Mouse (Mus musculus) hindbrain, embryonic 10.5 days (tissue): ENCODE data around the gene Ubxn7. TPM values are rescaled to one million over a fixed set of nuclear protein-coding genes. Genes with fewer than 3 reads are reported as not detected.

Experiments used
- DNase-seq: peaks from one replicate; pipeline ENCODE4 v3.0.0-alpha.2; 2017; ENCODE audit warnings: low spot score
- H3K27ac ChIP-seq: fragments of 300-500 bp; sonication (generic); 2 replicates; pipeline ENCODE4 v1.5.1; 2016; ENCODE audit warnings: mild to moderate bottlenecking, moderate library complexity
- H3K27me3 ChIP-seq: fragments of 300-500 bp; sonication (generic); 2 replicates; pipeline ENCODE4 v1.6.1; 2016; ENCODE audit warnings: mild to moderate bottlenecking; ENCODE audit not compliant: poor library complexity, insufficient read depth, severe bottlenecking
- H3K36me3 ChIP-seq: fragments of 300-500 bp; sonication (generic); 2 replicates; pipeline ENCODE4 v1.6.1; 2016; ENCODE audit warnings: mild to moderate bottlenecking, moderate library complexity
- H3K4me1 ChIP-seq: fragments of 300-500 bp; sonication (generic); replicated peaks from 2 replicates; pipeline ENCODE4 v1.6.1; 2016; ENCODE audit warnings: mild to moderate bottlenecking
- H3K4me3 ChIP-seq: fragments of 300-500 bp; sonication (generic); 2 replicates; pipeline ENCODE4 v1.5.1; 2016; ENCODE audit warnings: mild to moderate bottlenecking, moderate library complexity
- H3K9me3 ChIP-seq: fragments of 300-500 bp; sonication (generic); 2 replicates; pipeline ENCODE4 v1.6.1; 2016; ENCODE audit warnings: mild to moderate bottlenecking, moderate library complexity
- WGBS: fragments of 180-500 bp; shearing (Covaris S2); methylation state at CpG from one replicate; pipeline ENCODE4 v1.1.7; 2016; 5-methylcytosine and 5-hydroxymethylcytosine counted together
- polyA plus RNA-seq: library from polyadenylated mRNA; unstranded; fragments of >200 nt; fragmentation: Nextera tagmentation; extraction: Ambion mirVana; gene quantifications from 2 replicates; pipeline ENCODE4 v1.2.1, GENCODE M21; 2016

The Ubxn7 gene
- polyA plus RNA-seq, 1 experiment from 2014 or later: 27.0 TPM

DNA sequence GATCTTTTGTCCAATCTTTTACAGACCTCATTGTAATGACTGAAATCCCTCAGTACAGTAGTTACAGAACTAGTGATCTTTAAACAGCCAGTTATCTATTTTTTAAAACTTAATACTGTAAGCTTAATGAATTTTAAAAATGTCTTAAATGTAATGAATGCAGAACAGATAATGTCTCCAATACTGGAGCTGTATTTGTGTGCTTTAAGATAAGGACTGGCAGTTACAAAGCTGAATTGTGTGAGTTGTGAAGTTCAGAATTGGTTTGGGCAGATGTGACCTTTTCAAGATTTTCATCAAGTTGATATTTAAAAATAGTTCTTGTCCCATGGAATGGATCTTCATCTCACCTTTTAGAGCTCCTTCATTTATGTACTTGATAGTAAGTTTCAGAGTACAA is 57.0 kb downstream of the Ubxn7 start:
- no peak overlapping the region for H3K4me3 ChIP-seq
- H3K27me3 ChIP-seq: no peaks in the 10 kb centered on the region
- DNase-seq: no peak
- no peak overlapping the region for H3K27ac ChIP-seq
- H3K9me3 ChIP-seq: no peaks in the 10 kb centered on the region
- peaks cover 82% of the 10 kb centered on the region for H3K36me3 ChIP-seq
- H3K4me1 ChIP-seq: no peaks in the 10 kb centered on the region

DNA sequence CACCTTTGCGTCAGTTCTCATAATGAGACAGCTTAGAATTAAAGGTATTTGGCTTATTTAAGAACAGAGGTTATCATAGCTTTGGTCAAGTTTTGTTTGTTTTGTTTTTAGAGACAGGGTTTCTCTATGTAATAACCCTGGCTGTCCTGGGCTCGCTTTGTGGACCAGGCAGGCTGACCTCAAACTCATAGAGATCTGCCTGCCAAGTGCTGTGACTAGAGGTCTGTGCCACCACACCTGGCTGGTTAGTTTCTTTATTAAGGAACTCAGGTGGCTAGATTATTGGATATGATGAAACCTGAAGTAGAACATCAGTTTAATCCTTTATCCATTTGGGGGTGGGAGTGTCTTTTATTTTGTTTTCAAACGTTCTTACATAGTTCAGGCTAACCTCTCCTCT is 57.8 kb downstream of the Ubxn7 start:
- Histone ChIP-seq H3K27ac (no peak overlapping the region), H3K36me3 (peaks cover 75% of the 10 kb centered on the region), H3K4me3 (no peak overlapping the region), H3K27me3 (no peaks in the 10 kb centered on the region), H3K4me1 (no peaks in the 10 kb centered on the region), H3K9me3 (no peaks in the 10 kb centered on the region)
- no peak for DNase-seq
- 89% methylated on average over 3 of the region's 3 CpGs for whole genome bisulfite sequencing

DNA sequence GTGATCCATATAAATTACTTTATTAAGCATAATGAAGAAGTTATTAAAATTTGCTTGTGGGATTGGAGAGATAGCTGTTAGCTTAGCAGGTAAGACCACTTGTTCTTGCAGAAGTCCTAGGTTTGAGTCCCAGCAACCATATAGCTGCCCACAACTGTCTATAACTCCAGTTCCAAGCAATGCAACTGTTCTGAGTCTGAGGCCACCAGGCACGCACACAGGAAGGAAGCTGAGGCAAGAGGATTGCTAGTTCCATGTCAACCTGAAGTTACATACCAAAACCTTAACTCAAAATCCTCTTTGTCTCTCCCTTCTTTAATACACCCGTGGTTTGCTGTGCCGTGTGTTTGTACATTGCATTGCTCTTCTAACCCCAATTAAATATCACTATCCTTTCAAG is 58.8 kb downstream of the Ubxn7 start:
- no peaks in the 10 kb centered on the region for H3K9me3 ChIP-seq
- H3K36me3 ChIP-seq: peaks cover 65% of the 10 kb centered on the region

DNA sequence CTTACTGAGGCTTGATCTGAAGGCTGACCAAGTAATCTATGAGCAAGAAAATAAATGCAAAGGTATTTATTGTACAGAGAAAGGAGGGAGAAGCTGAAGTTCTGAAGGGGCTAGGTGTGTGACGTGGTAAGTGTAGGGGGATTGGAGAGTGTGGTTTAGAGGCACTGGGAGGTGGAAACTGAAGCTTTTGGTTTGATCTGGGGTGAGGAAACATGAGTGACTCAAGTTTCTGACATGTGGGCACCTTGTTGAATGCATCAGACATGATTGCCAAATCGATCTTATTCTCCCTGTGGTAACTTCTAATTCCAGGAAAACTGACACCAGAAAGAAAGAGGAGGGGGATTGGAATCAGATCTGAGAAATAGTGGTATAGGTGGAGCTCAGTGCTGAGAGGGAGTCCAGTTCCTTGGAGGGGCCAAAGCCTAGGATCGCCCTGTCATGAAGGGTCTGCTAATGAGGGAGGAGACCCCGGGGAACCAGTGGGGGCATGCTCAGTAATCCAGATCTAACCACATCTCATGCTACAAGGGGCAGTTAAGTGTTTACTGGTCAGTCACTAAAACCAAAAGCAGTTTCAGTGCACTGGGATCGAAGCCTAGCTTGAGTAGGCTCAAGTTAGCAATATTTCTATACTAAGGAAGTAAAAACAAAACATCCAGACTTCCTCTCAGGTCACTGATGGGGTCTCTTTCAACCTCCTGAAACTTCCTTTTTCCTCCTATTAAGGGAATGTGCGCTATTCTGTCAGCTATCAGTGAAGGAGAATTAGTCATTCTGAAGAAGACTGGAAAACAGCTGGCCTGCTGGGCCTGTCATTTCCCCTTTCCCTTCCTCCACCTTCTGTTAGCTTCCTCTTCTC is 63.9 kb downstream of the Ubxn7 start:
- Histone ChIP-seq H3K4me1 (peaks cover 2% of the 10 kb centered on the region), H3K36me3 (peaks cover 30% of the 10 kb centered on the region), H3K27ac (no peak overlapping the region), H3K27me3 (no peaks in the 10 kb centered on the region), H3K4me3 (no peak overlapping the region), H3K9me3 (no peaks in the 10 kb centered on the region)
- no peak for DNase-seq
- WGBS: 78% methylated on average over 6 of the region's 6 CpGs

More for the DNA sequence above, 58.8 kb downstream of the Ubxn7 start:
- H3K4me1 ChIP-seq: no peaks in the 10 kb centered on the region
- no peak overlapping the region for H3K27ac ChIP-seq
- no peak for DNase-seq
- 96% methylated on average over 3 of the region's 3 CpGs for WGBS
- H3K4me3 ChIP-seq: no peak overlapping the region
- no peaks in the 10 kb centered on the region for H3K27me3 ChIP-seq

DNA sequence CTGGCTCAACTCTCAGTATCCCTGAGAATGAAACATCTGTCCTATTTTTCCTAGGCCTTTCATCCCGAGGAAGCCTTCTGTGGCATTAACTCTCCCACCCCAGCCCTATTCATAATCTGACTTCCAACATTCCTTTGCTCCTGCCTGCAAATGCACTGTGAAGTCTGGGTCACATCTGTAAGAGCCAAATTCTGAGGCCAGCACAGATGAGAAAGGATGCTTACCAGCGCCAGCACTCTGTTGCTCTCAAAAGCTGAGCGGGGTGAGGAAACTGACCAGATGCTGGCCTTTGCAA is 64.4 kb downstream of the Ubxn7 start:
- 68% methylated on average over 3 of the region's 3 CpGs for WGBS
- H3K27me3 ChIP-seq: no peaks in the 10 kb centered on the region
- peaks cover 24% of the 10 kb centered on the region for H3K36me3 ChIP-seq
- H3K9me3 ChIP-seq: no peaks in the 10 kb centered on the region
- no peak overlapping the region for H3K4me3 ChIP-seq
- no peak for DNase-seq
- no peak overlapping the region for H3K27ac ChIP-seq
- peaks cover 2% of the 10 kb centered on the region for H3K4me1 ChIP-seq

DNA sequence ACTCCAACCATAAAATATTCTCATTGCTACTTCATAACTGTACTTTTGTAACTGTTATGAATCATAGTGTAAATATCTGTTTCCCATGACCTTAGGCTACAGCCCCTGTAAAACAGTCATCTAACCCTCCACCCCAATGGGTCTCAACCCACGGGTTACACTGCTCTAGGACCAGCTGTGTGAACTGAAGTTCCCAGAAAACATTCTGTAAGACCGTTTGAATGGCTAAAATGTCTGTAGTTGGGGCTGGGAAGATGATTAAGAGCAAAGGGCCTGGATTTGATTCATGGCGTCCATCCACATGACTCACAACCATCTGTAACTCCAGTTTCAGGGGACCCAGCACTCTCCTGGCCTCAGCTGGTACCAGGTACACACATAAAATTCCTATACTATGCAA is 66.1 kb downstream of the Ubxn7 start:
- no peaks in the 10 kb centered on the region for H3K27me3 ChIP-seq
- no peak for DNase-seq
- no peaks in the 10 kb centered on the region for H3K9me3 ChIP-seq
- H3K36me3 ChIP-seq: peaks cover 9% of the 10 kb centered on the region
- no peak overlapping the region for H3K27ac ChIP-seq
- WGBS: 79% methylated on average over 3 of the region's 3 CpGs
- no peak overlapping the region for H3K4me3 ChIP-seq
- H3K4me1 ChIP-seq: peaks cover 2% of the 10 kb centered on the region

DNA sequence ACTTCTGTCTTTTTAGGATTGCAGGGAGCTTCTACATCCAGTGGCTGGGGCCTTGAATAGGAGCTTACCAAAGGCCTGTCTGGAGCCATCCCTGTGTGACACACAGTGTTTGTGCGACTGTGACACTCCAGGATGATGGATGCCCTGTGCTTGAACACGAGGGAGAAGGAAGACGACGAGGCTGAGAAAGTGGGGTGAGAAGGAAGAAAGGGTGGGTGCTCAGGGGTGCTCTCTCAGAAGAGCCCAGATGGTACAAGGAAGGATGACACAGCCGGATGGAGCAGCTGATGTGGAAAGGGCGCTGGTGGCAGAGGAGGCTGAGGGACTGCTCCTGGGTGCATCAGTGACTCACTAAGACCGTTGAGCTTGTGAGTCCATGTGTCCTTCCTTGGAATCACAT is 68.2 kb downstream of the Ubxn7 start, which contains the start of gene Tm4sf19:
Gene Tm4sf19 (plus strand): TSS at position 240 of the 400 bp plus-strand sequence.
- no peak within 1 kb of the TSS for H3K4me3 ChIP-seq
- DNase-seq: no peak
- H3K27me3 ChIP-seq: no peaks in the 10 kb centered on the region
- H3K27ac ChIP-seq: no peak within 1 kb of the TSS
- H3K4me1 ChIP-seq: peaks cover 2% of the 10 kb centered on the region
- H3K9me3 ChIP-seq: no peaks in the 10 kb centered on the region
- 77% methylated on average over 7 of the region's 7 CpGs for WGBS
- H3K36me3 ChIP-seq: no peaks in the 10 kb centered on the region

DNA sequence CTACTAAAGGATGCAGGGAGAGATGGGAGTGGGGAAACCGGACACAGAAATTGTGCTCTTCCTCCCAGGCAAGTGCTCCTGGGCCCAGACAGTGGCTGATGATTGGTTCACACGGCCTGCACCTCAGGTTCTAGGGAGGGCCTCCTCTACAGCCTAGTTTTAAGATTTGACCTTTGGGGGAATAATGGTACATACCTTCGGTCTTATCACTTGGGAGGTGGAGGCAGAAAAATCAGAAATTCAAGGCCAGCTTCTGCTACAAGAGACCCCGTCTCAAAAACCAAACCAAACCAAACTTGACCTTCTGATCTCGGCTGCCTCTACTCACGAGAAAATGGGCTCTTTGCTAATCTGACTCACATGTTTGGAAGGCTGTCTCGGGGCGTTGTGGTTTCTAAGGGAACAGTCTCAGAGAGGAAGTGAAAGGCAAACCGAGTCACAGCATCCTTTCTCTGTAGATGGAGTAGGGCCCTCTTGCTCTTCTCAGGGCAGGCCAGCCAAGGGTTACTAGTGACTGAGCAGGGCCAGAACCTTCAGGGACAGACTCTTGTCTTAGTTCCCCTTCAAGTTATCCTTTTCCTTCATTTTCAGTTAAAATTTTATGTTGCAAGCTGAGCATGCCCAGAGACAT is 69.4 kb downstream of the Ubxn7 start:
- H3K27me3 ChIP-seq: no peaks in the 10 kb centered on the region
- no peak overlapping the region for H3K27ac ChIP-seq
- no peak for DNase-seq
- no peaks in the 10 kb centered on the region for H3K9me3 ChIP-seq
- H3K36me3 ChIP-seq: no peaks in the 10 kb centered on the region
- WGBS: 80% methylated on average over 9 of the region's 9 CpGs
- H3K4me1 ChIP-seq: peaks cover 1% of the 10 kb centered on the region
- H3K4me3 ChIP-seq: no peak overlapping the region

DNA sequence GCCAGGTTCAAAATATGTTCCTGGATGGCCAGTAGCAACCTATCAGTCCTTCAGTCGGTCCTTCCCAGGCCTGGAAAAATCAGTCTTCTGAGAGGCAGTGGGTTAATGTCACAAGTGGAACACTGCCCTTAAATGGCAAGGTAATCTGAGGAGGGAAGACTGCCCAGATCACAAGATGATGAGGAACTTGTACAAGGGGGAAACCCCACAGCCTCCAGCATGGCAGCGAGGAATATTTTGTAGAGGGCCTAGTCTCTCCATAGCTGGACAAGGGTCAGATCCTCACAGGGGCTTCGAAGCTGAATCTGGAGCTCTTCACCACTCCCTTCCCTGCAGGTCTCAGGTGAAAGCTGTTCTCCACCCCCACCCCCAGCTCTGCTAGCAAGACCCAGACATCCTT is 70.8 kb downstream of the Ubxn7 start:
- 89% methylated on average over 3 of the region's 3 CpGs for WGBS
- H3K4me3 ChIP-seq: no peak overlapping the region
- H3K4me1 ChIP-seq: no peaks in the 10 kb centered on the region
- H3K9me3 ChIP-seq: no peaks in the 10 kb centered on the region
- DNase-seq: no peak
- no peaks in the 10 kb centered on the region for H3K27me3 ChIP-seq
- no peaks in the 10 kb centered on the region for H3K36me3 ChIP-seq
- H3K27ac ChIP-seq: no peak overlapping the region

DNA sequence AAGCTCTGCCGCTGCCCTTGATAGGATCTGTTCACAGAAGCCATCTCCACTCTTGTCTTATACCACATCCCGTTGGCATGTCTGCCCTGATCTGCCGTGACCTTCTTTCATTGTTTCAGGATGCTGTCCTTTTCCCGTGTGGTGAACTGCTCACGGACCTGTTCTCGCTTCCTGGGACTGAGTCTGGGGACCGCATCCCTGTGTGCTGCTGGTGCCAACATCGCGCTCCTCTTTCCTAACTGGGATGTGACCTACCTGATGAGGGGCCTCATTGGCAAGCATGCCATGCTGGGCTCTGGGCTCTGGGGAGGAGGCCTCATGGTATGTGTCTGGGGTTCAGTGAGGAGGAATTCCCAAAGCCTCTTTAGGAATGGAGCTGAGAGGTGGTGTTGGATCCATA is 73.7 kb downstream of the Ubxn7 start:
- no peak overlapping the region for H3K4me3 ChIP-seq
- no peaks in the 10 kb centered on the region for H3K36me3 ChIP-seq
- DNase-seq: no peak
- H3K9me3 ChIP-seq: no peaks in the 10 kb centered on the region
- H3K4me1 ChIP-seq: no peaks in the 10 kb centered on the region
- H3K27me3 ChIP-seq: no peaks in the 10 kb centered on the region
- H3K27ac ChIP-seq: no peak overlapping the region
- 90% methylated on average over 9 of the region's 9 CpGs for WGBS

DNA sequence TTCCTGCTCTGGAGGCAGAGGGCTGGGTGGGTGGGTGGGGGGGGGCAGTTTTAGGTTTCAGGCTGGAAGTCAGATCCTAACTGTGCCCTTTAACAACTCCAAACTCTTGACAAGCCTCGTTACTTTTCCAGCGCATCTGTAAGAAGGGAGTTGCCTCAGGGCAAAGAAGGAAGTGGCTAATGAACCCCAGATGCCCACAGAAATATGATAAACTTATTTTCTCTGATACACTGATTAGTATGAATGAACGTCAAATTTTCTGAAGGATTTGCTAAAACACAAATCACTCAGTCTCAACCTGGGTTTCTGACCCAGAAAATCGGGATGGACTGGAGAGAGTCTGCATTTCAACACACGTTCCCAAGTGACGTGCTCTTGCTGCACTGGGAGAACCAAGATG is 74.6 kb downstream of the Ubxn7 start:
- no peak overlapping the region for H3K27ac ChIP-seq
- no peaks in the 10 kb centered on the region for H3K4me1 ChIP-seq
- no peaks in the 10 kb centered on the region for H3K27me3 ChIP-seq
- no peak for DNase-seq
- H3K9me3 ChIP-seq: no peaks in the 10 kb centered on the region
- no peaks in the 10 kb centered on the region for H3K36me3 ChIP-seq
- no peak overlapping the region for H3K4me3 ChIP-seq
- 77% methylated on average over 6 of the region's 6 CpGs for WGBS

DNA sequence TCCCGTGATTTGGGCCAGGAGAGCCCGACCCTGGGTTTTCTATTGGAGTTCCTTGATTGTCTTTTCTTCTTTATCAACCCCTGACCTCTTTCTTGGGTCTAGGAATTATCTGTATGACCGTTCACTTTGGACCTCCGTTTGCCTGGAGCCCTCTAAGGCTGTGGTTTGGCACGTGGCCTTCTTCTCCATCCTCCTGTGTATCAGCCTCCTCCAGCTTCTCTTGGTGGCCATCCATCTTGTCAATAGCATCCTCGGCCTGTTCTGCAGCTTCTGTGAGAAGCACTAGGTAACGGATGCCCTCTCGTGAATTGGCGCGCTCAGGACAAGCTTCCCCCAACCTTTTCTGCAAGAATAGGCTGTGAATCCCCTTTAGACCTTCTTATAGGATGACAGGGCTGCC is 75.7 kb downstream of the Ubxn7 start:
- 83% methylated on average over 10 of the region's 10 CpGs for WGBS
- Histone ChIP-seq H3K4me3 (no peak overlapping the region), H3K36me3 (no peaks in the 10 kb centered on the region), H3K27ac (no peak overlapping the region), H3K9me3 (no peaks in the 10 kb centered on the region), H3K27me3 (no peaks in the 10 kb centered on the region), H3K4me1 (no peaks in the 10 kb centered on the region)
- no peak for DNase-seq

DNA sequence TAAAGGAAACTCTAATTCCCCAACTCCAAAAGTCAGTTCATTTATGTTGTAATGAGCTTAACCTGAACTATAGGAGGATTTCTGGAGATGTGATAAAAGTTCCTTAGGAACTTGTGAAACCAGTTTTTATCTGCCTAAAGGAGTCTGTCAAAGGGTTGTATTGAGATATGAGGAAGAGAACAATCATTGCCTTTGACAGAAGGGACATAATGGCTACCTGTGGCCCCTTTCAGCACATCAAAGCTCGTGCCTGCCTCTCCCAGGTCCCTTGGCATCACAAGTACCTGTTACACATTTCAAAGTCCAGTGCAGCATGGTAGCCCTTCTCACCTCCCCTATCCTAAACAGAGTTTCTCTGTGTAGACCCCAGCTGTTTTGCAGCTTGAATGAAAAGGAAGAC is 85.4 kb downstream of the Ubxn7 start:
- Histone ChIP-seq H3K27ac (no peak overlapping the region), H3K4me3 (no peak overlapping the region), H3K9me3 (no peaks in the 10 kb centered on the region), H3K36me3 (no peaks in the 10 kb centered on the region), H3K4me1 (peaks cover 14% of the 10 kb centered on the region), H3K27me3 (no peaks in the 10 kb centered on the region)
- WGBS: 60% methylated on average over 1 of the region's 1 CpGs
- no peak for DNase-seq
